Mouse (Mus musculus) right cerebral cortex, postnatal 36 days (tissue): ENCODE data around the gene Dio1.

ENCODE experiments used
- DNase-seq, 2 experiments: peaks; one replicate each; pipeline ENCODE4 v3.0.0; 2022; ENCODE audit warnings: low spot score in 2 of 2, mixed read lengths in 1 of 2

The Dio1 gene

GRCm38 (mm10) chr4:107247110-107247509 lies 59.9 kb downstream of the Dio1 start:
- no peak for DNase-seq

- no peak for DNase-seq
Measured at GRCm38 (mm10) chr4:107246040-107246439, 60.9 kb downstream of the Dio1 start.

GRCm38 (mm10) chr4:107245368-107245767 lies 61.6 kb downstream of the Dio1 start:
- no peak for DNase-seq

DNA sequence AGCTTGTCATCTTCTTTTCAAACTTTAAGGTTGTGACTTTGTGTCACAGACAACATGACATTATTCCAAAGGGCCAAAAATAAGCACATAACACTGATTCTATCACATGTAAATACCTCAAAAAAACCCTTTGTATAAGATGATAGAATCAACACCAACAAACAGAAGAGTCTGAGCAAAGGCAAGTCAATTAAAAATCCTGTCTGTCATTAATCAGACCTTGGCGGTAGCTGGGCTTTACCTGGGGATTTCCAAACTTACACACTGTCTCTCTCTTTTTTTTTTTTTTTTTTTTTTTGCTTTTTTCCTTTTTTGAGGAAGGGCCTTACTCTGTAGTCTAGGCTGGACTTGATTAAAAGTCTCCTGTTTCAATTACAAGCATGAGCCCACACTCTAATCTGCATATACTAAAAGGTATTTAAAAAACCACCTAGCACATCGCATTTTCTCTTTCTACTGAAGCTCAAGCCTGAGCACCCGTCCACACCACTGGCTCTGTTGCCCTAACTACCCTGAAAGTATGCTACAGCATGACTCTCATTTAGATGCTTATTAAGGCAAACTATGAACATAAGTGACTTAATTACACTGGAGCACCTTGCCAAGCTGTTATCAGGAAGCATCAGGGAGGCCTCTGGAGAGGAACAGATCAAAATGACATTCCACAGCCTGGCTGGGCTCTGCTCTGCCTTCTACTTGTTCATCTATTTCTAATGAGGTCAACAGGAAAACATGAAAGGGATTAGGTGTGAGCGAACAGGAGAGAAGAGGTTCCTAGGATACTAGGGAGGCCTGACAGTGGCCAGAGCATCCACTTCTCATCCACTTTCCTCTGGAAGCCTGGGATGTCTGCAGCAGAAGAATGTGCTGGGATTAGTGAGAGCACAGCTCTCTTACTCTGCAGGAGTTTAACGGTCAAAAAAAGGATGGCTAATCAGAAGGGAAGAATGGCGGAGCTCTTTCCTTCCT lies 63.3 kb downstream of the Dio1 start:
- no peak for DNase-seq
